ENCODE assay signal across 8 mouse cellular contexts in genomic region chr7:75639541-75639940, GRCm38 (mm10).
DNase-seq lines count a peak whose midpoint lies in the region; ATAC-seq and TF ChIP-seq lines count a peak whose summit lies in the region.

No protein-coding gene starts in this region.

- 24% methylated on average over 3 of the region's 3 CpGs for WGBS in limb, embryonic 13.5 days
- 33% methylated on average over 3 of the region's 3 CpGs for WGBS in olfactory bulb, adult 2 months

- H3K27ac ChIP-seq in limb, embryonic 13.5 days: peak overlapping the region; percentile 85
- H3K27ac ChIP-seq in olfactory bulb, adult 2 months (ENCODE audit: insufficient read depth, low read depth, low read length): no peak overlapping the region

- peak; percentile 37; the same call in 1 of the 2 replicates for ATAC-seq in limb, embryonic 13.5 days (ENCODE audit: low FRiP score, low read depth)

- no peaks in the 10 kb centered on the region for H3K9me3 ChIP-seq in limb, embryonic 13.5 days

- H3K4me3 ChIP-seq in limb, embryonic 13.5 days: no peak overlapping the region
- no peak overlapping the region for H3K4me3 ChIP-seq in olfactory bulb, adult 2 months (ENCODE audit: insufficient read depth, low read depth, low read length)

- H3K4me2 ChIP-seq in limb, embryonic 13.5 days (replicated peaks): no peak overlapping the region

- TF ChIP-seq CTCF in olfactory bulb, adult 2 months (IDR thresholded peaks at IDR 0.05; ENCODE audit: insufficient read depth, low read depth, low read length): peak; percentile 27; the same call in 1 of the 2 replicates

- H3K27me3 ChIP-seq in limb, embryonic 13.5 days: no peaks in the 10 kb centered on the region

- no peak overlapping the region for H3K9ac ChIP-seq in limb, embryonic 13.5 days

- H3K36me3 ChIP-seq in limb, embryonic 13.5 days: no peaks in the 10 kb centered on the region

- peaks cover 46% of the 10 kb centered on the region for H3K4me1 ChIP-seq in limb, embryonic 13.5 days
- H3K4me1 ChIP-seq in olfactory bulb, adult 2 months (ENCODE audit: control insufficient read depth, insufficient read depth, low read length): peaks cover 5% of the 10 kb centered on the region

- no peak for TF ChIP-seq POLR2A in olfactory bulb, adult 2 months (IDR thresholded peaks at IDR 0.05; ENCODE audit: insufficient read depth, low read depth, low read length)

- DNase-seq in urinary bladder, postnatal 25 days (ENCODE audit: low spot score): peak; percentile 75
- no peak for DNase-seq in urinary bladder, adult 2 months (ENCODE audit: low spot score)
- peak; percentile 32 for DNase-seq in cerebellum, adult 8-10 months
- peak; percentile 41 to 65 for DNase-seq in frontal cortex, postnatal 14 days (ENCODE audit: low spot score in 2 of 2)
- peak; percentile 58 to 81 for DNase-seq in kidney, adult 8-10 months
- peak; percentile 61 for DNase-seq in testis, postnatal 14 days (ENCODE audit: low spot score)
